Mouse (Mus musculus): ENCODE measurements around the gene Ptpn23. TPM values are rescaled to one million over a fixed set of nuclear protein-coding genes. Genes with fewer than 3 reads are reported as not detected.
"Not testable (repeated sequence)": the region's sequence is repeated elsewhere in the genome, so short reads cannot be mapped to it uniquely, and the experiment has no call there.

The Ptpn23 gene
- polyA plus RNA-seq, 1 experiment from 2014 or later = 15.8 TPM

DNA sequence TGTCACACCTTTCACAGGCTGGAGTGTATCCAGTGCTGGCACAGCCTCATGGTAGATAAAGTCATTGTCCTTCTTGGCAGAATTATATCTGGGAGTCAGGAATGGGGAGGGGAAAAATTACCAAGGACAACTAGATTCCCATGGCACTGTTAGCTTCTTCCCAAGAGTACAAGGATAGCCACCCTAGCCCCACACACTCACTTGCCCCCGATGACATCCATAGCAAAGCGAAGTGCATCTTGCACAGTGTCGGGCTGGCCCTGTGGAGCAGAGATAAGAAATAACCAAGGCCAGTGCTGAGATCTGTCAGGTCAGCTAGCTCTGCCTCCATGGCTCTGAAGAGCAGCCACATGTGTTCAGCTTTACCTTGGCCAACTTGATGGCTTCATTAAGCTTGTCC lies 17.2 kb downstream of the Ptpn23 start:
- peaks cover 79% of the 10 kb centered on the region for H3K36me3 ChIP-seq (ENCODE audit: insufficient read depth, low read length)
- no peak for ATAC-seq (ENCODE audit: low FRiP score, low TSS enrichment)
- H3K9me3 ChIP-seq (ENCODE audit: low read length) = no peaks in the 10 kb centered on the region
- H3K27me3 ChIP-seq (ENCODE audit: insufficient read depth, low read length) = no peaks in the 10 kb centered on the region
- H3K27ac ChIP-seq (ENCODE audit: low read length) = no peak overlapping the region
- no peak overlapping the region for H3K4me2 ChIP-seq (replicated peaks; ENCODE audit: low read depth, low read length)
- no peaks in the 10 kb centered on the region for H3K4me1 ChIP-seq (ENCODE audit: insufficient read depth, low read length)
- no peak overlapping the region for H3K9ac ChIP-seq (replicated peaks; ENCODE audit: low read length)
- 100% methylated on average over 3 of the region's 3 CpGs for WGBS
- no peak overlapping the region for H3K4me3 ChIP-seq (ENCODE audit: low read length)

DNA sequence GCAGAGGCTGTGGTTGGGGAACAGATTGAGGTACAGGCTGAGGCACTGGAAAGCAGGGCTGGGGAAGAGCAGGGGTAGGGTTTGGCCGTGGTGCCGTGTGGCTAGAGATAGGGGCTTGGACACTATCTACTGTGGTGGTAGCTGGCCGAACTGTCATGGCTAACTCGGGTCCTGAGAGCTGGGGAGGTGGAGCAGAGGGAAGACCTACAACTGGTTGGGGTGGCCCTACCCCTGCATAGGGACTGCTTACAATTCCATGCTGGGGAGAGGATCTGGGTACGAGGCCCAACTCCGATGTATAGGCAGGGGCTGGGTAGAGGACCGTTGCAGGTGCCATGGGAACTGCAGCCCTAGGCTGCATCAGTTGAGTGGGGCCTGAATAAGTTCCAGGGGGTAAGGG lies 20.0 kb downstream of the Ptpn23 start:
- H3K27me3 ChIP-seq (ENCODE audit: insufficient read depth, low read length) = no peaks in the 10 kb centered on the region
- no peak overlapping the region for H3K4me3 ChIP-seq (ENCODE audit: low read length)
- no peak overlapping the region for H3K27ac ChIP-seq (ENCODE audit: low read length)
- no peak for ATAC-seq (ENCODE audit: low FRiP score, low TSS enrichment)
- no peak overlapping the region for H3K9ac ChIP-seq (replicated peaks; ENCODE audit: low read length)
- peaks cover 96% of the 10 kb centered on the region for H3K36me3 ChIP-seq (ENCODE audit: insufficient read depth, low read length)
- H3K4me2 ChIP-seq (replicated peaks; ENCODE audit: low read depth, low read length) = no peak overlapping the region
- no peaks in the 10 kb centered on the region for H3K9me3 ChIP-seq (ENCODE audit: low read length)
- 90% methylated on average over 7 of the region's 7 CpGs for WGBS
- H3K4me1 ChIP-seq (ENCODE audit: insufficient read depth, low read length) = no peaks in the 10 kb centered on the region

DNA sequence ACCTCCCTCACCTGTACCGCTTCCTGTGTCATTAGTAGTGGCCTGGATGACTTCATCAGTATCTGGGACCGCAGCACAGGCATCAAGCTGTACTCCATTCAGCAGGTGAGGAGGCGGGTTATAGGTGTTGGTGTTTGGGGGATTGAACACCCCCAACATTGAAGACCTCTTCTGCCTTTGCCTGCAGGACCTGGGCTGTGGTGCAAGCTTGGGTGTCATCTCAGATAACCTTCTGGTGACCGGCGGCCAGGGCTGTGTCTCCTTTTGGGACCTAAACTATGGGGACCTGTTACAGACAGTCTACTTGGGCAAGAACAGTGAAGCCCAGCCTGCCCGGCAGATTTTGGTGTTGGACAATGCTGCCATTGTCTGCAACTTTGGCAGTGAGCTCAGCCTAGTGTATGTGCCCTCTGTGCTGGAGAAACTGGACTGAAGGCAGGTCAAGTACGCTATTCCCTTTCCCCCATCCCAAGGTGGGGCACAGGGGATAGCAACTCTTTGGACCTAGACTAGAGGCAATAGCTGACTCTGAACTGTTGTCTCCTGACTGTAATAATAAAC lies 23.6 kb downstream of the Ptpn23 start:
- H3K4me3 ChIP-seq (ENCODE audit: low read length) = no peak overlapping the region
- no peaks in the 10 kb centered on the region for H3K9me3 ChIP-seq (ENCODE audit: low read length)
- no peak overlapping the region for H3K27ac ChIP-seq (ENCODE audit: low read length)
- peaks cover 6% of the 10 kb centered on the region; the same call in 1 of the 2 replicates for H3K4me1 ChIP-seq (ENCODE audit: insufficient read depth, low read length)
- H3K4me2 ChIP-seq (replicated peaks; ENCODE audit: low read depth, low read length) = no peak overlapping the region
- 90% methylated on average over 7 of the region's 7 CpGs for WGBS
- no peak for ATAC-seq (ENCODE audit: low FRiP score, low TSS enrichment)
- H3K36me3 ChIP-seq (ENCODE audit: insufficient read depth, low read length) = peaks cover 74% of the 10 kb centered on the region
- no peak overlapping the region for H3K9ac ChIP-seq (replicated peaks; ENCODE audit: low read length)
- no peaks in the 10 kb centered on the region for H3K27me3 ChIP-seq (ENCODE audit: insufficient read depth, low read length)

DNA sequence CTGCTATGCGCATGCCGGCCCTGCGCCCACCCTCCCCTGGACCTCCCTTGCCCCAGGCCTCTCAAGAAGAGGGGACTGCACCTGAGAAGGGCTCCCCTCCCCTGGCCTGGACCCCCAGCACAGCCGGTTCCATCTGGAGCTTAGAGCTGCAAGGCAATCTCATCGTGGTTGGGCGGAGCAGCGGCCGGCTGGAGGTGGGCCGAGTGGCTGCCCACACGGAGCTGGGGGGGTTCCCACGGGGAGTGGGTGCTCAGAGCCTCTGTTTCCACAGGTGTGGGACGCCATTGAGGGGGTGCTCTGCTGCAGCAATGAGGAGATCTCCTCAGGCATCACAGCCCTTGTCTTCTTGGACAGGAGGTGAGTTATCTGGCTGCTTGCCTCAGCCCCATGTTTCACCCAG lies 26.7 kb downstream of the Ptpn23 start:
- H3K4me3 ChIP-seq (ENCODE audit: low read length) = no peak overlapping the region
- peaks cover 6% of the 10 kb centered on the region; the same call in 1 of the 2 replicates for H3K4me1 ChIP-seq (ENCODE audit: insufficient read depth, low read length)
- WGBS = 73% methylated on average over 12 of the region's 12 CpGs
- H3K9ac ChIP-seq (replicated peaks; ENCODE audit: low read length) = no peak overlapping the region
- no peak overlapping the region for H3K4me2 ChIP-seq (replicated peaks; ENCODE audit: low read depth, low read length)
- H3K36me3 ChIP-seq (ENCODE audit: insufficient read depth, low read length) = peaks cover 62% of the 10 kb centered on the region
- no peaks in the 10 kb centered on the region for H3K27me3 ChIP-seq (ENCODE audit: insufficient read depth, low read length)
- no peak for ATAC-seq (ENCODE audit: low FRiP score, low TSS enrichment)
- H3K27ac ChIP-seq (ENCODE audit: low read length) = no peak overlapping the region
- H3K9me3 ChIP-seq (ENCODE audit: low read length) = no peaks in the 10 kb centered on the region

DNA sequence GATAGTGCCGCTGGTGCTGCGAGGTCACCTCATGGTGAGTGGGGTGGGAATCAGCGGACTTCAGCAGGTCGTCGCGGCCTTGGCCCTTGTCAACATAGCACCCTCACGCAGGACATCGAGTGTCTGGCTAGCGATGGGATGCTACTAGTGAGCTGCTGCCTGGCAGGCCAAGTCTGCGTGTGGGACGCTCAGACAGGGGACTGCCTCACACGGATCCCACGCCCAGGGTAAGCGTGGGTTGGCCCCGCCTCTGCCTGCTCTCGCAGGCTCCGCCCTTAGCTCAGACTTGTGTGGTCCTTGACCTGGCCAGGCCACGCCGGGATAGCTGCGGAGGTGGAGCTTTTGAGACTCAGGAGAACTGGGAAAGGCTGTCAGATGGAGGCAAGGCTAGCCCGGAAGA lies 27.4 kb downstream of the Ptpn23 start:
- ATAC-seq (ENCODE audit: low FRiP score, low TSS enrichment) = peak; percentile 44
- Histone ChIP-seq H3K27ac (ENCODE audit: low read length) (no peak overlapping the region), H3K9me3 (ENCODE audit: low read length) (no peaks in the 10 kb centered on the region), H3K27me3 (ENCODE audit: insufficient read depth, low read length) (no peaks in the 10 kb centered on the region), H3K4me2 (replicated peaks; ENCODE audit: low read depth, low read length) (peak overlapping the region; percentile 20; the same call in 1 of the 2 replicates), H3K4me1 (ENCODE audit: insufficient read depth, low read length) (peaks cover 6% of the 10 kb centered on the region; the same call in 1 of the 2 replicates), H3K9ac (replicated peaks; ENCODE audit: low read length) (no peak overlapping the region), H3K36me3 (ENCODE audit: insufficient read depth, low read length) (peaks cover 56% of the 10 kb centered on the region), H3K4me3 (ENCODE audit: low read length) (no peak overlapping the region)
- WGBS = 36% methylated on average over 21 of the region's 21 CpGs

DNA sequence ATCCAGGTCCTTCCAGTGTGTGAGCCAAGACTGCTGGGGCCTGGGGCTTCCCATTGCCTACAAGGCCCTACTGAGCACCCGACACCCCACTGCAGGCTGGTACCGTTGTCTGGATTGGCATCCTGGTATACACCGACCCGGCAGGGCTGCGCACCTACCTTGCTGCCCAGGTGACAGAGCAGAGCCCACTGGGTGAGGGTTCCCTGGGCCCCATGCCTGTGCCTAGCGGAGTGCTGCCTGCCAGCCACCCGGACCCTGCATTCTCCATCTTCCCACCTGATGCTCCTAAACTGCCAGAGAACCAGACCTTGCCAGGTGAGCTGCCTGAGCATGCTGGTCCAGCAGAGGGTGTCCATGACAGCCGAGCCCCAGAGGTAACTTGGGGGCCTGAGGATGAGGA lies 28.7 kb downstream of the Ptpn23 start:
- peaks cover 45% of the 10 kb centered on the region for H3K36me3 ChIP-seq (ENCODE audit: insufficient read depth, low read length)
- peaks cover 6% of the 10 kb centered on the region; the same call in 1 of the 2 replicates for H3K4me1 ChIP-seq (ENCODE audit: insufficient read depth, low read length)
- H3K27ac ChIP-seq (ENCODE audit: low read length) = no peak overlapping the region
- WGBS = 97% methylated on average over 8 of the region's 8 CpGs
- H3K9me3 ChIP-seq (ENCODE audit: low read length) = no peaks in the 10 kb centered on the region
- no peaks in the 10 kb centered on the region for H3K27me3 ChIP-seq (ENCODE audit: insufficient read depth, low read length)
- H3K4me2 ChIP-seq (replicated peaks; ENCODE audit: low read depth, low read length) = no peak overlapping the region
- H3K4me3 ChIP-seq (ENCODE audit: low read length) = no peak overlapping the region
- no peak overlapping the region for H3K9ac ChIP-seq (replicated peaks; ENCODE audit: low read length)
- no peak for ATAC-seq (ENCODE audit: low FRiP score, low TSS enrichment)

DNA sequence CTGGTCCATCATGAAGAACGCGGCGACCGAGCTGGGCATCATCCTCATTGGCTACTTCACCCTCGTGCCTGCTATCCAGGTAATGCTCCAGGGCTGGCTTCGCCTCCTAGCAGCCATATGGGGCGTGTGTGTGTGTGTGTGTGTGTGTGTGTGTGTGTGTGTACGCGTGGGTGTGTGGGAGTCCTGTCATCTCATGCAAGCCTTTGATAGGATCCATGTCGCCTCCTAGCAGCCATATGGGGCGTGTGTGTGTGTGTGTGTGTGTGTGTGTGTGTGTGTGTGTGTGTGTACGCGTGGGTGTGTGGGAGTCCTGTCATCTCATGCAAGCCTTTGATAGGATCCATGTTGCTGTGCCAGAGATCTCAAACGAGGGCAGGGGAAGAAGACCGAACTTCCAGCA lies 30.4 kb downstream of the Ptpn23 start:
- H3K9me3 ChIP-seq (ENCODE audit: low read length); H3K4me2 ChIP-seq (replicated peaks; ENCODE audit: low read depth, low read length); H3K9ac ChIP-seq (replicated peaks; ENCODE audit: low read length); H3K4me1 ChIP-seq (ENCODE audit: insufficient read depth, low read length); H3K4me3 ChIP-seq (ENCODE audit: low read length); H3K27ac ChIP-seq (ENCODE audit: low read length); ATAC-seq (ENCODE audit: low FRiP score, low TSS enrichment); H3K27me3 ChIP-seq (ENCODE audit: insufficient read depth, low read length): not testable (repeated sequence)
- WGBS = 84% methylated on average over 15 of the region's 15 CpGs
- H3K36me3 ChIP-seq (ENCODE audit: insufficient read depth, low read length) = peaks cover 40% of the 10 kb centered on the region

DNA sequence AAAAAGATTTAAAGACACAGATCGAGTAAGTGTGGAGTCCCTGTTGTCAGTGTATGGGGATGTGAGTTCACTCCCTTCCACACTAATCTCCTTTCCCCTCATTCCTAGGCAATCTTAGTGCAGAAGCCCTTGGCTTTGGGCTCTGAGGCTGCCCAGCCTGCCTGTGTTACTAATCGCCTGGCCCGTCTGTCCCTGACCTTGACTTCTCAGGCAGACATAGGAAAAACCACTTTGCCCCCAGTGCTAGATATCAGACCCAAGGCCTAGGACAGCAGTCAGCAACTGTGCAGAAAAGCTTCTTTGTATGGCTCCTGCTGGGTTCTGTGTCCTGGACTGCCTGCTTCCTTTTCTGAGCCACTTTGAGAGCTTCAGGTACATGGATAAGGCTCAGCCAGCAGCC lies 32.3 kb downstream of the Ptpn23 start:
- Histone ChIP-seq H3K27me3 (ENCODE audit: insufficient read depth, low read length) (no peaks in the 10 kb centered on the region), H3K4me3 (ENCODE audit: low read length) (no peak overlapping the region), H3K9ac (replicated peaks; ENCODE audit: low read length) (no peak overlapping the region), H3K4me1 (ENCODE audit: insufficient read depth, low read length) (peaks cover 3% of the 10 kb centered on the region; the same call in 1 of the 2 replicates), H3K4me2 (replicated peaks; ENCODE audit: low read depth, low read length) (no peak overlapping the region), H3K27ac (ENCODE audit: low read length) (no peak overlapping the region), H3K36me3 (ENCODE audit: insufficient read depth, low read length) (peaks cover 38% of the 10 kb centered on the region), H3K9me3 (ENCODE audit: low read length) (no peaks in the 10 kb centered on the region)
- ATAC-seq (ENCODE audit: low FRiP score, low TSS enrichment) = no peak
- 94% methylated on average over 3 of the region's 3 CpGs for WGBS

DNA sequence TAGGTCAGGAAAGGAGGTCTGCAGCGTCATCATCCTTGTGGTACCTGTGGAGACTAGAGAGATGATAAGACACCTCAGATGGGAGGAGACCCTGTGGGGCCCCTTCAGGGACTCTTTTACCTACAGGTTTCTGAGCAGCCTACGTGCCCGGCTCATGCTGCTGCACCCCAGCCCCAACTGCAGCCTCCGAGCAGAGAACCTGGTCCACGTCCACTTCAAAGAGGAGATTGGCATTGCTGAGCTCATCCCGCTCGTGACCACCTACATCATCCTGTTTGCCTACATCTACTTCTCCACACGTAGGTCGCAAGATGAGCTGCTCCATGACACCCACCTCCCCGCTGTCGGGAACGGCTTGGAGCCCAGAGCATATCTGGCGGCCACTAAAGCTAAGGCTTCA lies 34.1 kb downstream of the Ptpn23 start:
- H3K4me2 ChIP-seq (replicated peaks; ENCODE audit: low read depth, low read length) = no peak overlapping the region
- no peak overlapping the region for H3K27ac ChIP-seq (ENCODE audit: low read length)
- H3K4me1 ChIP-seq (ENCODE audit: insufficient read depth, low read length) = no peaks in the 10 kb centered on the region
- 92% methylated on average over 13 of the region's 13 CpGs for WGBS
- no peaks in the 10 kb centered on the region for H3K9me3 ChIP-seq (ENCODE audit: low read length)
- H3K4me3 ChIP-seq (ENCODE audit: low read length) = no peak overlapping the region
- no peak overlapping the region for H3K9ac ChIP-seq (replicated peaks; ENCODE audit: low read length)
- no peak for ATAC-seq (ENCODE audit: low FRiP score, low TSS enrichment)
- no peaks in the 10 kb centered on the region for H3K27me3 ChIP-seq (ENCODE audit: insufficient read depth, low read length)
- H3K36me3 ChIP-seq (ENCODE audit: insufficient read depth, low read length) = peaks cover 27% of the 10 kb centered on the region

DNA sequence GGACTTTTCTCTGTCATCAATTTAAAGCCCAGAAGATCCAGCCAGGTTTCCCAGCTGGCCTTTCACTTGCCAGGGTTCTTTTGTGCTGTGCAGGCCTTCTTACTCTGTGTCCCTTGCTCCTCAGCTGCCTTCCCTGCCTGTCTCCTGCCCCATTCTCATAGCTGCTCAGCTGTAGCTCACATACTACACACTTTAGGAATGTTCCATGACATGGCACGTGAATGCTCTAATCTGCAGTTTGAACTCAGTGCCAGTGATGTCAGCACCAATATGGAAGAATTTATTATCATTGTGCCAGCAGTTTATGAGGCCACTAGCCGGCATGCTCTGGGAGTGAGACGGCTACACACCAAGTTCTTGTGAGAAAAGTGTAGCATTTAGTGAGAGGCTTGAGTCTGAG lies 38.2 kb downstream of the Ptpn23 start:
- no peaks in the 10 kb centered on the region for H3K9me3 ChIP-seq (ENCODE audit: low read length)
- WGBS = 89% methylated on average over 3 of the region's 3 CpGs

More for the DNA sequence above, 38.2 kb downstream of the Ptpn23 start:
- no peak overlapping the region for H3K27ac ChIP-seq (ENCODE audit: low read length)
- H3K4me3 ChIP-seq (ENCODE audit: low read length) = no peak overlapping the region
- H3K4me2 ChIP-seq (replicated peaks; ENCODE audit: low read depth, low read length) = no peak overlapping the region
- H3K27me3 ChIP-seq (ENCODE audit: insufficient read depth, low read length) = no peaks in the 10 kb centered on the region
- no peak overlapping the region for H3K9ac ChIP-seq (replicated peaks; ENCODE audit: low read length)
- no peaks in the 10 kb centered on the region for H3K4me1 ChIP-seq (ENCODE audit: insufficient read depth, low read length)
- no peak for ATAC-seq (ENCODE audit: low FRiP score, low TSS enrichment)
- peaks cover 16% of the 10 kb centered on the region; the same call in 1 of the 2 replicates for H3K36me3 ChIP-seq (ENCODE audit: insufficient read depth, low read length)
